Mouse (Mus musculus) ES-E14 (cell line): ENCODE results near the gene Cyp2j9.

Source experiments
- CHD2 ChIP-seq: IDR thresholded peaks from 2 replicates; pipeline ENCODE4 v1.6.1; 2014; ENCODE audit warnings: mild to moderate bottlenecking, low read depth, low read length, inconsistent platforms
- HCFC1 ChIP-seq: IDR thresholded peaks from 2 replicates; pipeline ENCODE4 v1.6.1; 2012; ENCODE audit warnings: low read length, inconsistent platforms, borderline replicate concordance; ENCODE audit not compliant: insufficient read depth
- MAFK ChIP-seq: IDR thresholded peaks from 2 replicates; pipeline ENCODE4 v1.6.1; 2014; ENCODE audit warnings: mild to moderate bottlenecking, low read depth, low read length, inconsistent platforms; ENCODE audit not compliant: insufficient read depth
- ZC3H11A ChIP-seq: IDR thresholded peaks from 2 replicates; pipeline ENCODE4 v1.6.1; 2012; ENCODE audit warnings: low read depth, mild to moderate bottlenecking, inconsistent platforms, low read length, borderline replicate concordance
- ZNF384 ChIP-seq: IDR thresholded peaks from 2 replicates; pipeline ENCODE4 v1.6.1; 2012; ENCODE audit warnings: low read depth, low read length, inconsistent platforms

DNA sequence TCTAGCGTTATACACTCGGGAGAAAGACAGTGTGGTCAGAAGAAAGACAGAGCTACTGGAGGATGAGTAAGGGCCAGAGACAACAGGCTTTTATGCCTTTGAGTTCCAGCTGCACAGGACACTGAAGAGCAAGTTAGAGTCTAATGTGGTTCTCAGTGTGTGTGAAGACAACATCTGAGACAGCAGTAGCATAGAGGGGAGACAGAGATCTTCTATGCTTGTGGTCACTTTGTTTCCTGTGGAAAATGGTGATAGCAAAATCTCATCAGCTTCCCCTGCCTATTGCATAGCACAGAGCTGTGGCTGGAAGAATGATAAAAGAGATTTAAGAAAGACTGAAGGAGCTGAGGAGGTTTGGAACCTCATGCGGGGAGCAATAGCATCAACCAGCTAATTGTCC is 39.8 kb downstream of the Cyp2j9 start:
- TF ChIP-seq ZNF384: no peak
- TF ChIP-seq MAFK: no peak
- TF ChIP-seq CHD2: no peak
- TF ChIP-seq ZC3H11A: no peak
- TF ChIP-seq HCFC1: no peak
